Mouse (Mus musculus): ENCODE results near the gene Slc16a10.
A peak's percentile ranks its signal among the peaks of the same experiment; 100 is the strongest.
"Not testable (repeated sequence)": the region's sequence is repeated elsewhere in the genome, so short reads cannot be mapped to it uniquely, and the experiment has no call there.

The Slc16a10 gene

DNA sequence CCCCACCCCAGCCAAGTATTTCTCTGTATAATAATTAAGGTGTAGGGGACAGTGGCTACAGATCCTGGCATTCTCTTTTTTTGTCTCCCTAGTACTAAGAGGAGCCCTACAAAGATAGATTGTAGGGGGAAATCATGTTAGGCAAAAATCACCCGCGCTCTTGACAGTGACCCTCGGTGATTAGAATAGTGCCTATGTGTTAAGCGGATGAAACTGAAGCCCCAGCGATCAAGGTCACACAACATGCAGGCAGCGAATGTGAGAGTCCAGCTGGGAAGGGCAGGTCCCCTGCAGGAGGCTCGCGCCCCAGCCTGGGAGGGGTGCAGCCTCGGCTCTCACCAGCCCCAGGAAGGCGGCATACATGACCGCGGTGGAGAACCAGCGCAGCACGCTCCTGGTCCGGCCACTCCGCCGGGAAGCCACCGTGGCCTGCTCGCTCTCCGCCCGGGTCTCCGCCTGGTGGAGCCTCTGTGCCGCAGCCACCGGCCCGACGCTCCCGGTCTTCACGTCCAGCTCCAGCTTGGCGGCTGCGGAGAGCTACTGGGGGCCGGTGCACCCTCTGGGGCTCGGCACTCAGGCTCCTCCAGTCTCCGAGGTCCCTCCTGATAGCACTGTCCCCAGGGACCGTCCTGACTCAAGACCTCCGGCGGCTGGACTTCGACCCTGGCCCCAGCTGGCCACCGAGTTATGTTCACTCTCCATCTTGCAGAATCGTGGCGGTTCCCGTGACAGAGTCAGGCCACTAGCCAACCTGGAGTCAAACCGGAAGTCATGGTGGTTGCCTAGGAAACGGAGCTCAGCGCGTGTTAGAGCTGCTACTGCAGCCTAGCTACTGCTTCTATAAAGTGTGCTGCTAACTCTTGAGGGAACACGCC is 117.3 kb downstream of the Slc16a10 start, which contains the start of gene Mfsd4b1:
TSS of gene Mfsd4b1 (minus strand) at position 715 of the 875 bp plus-strand sequence.
- DNase-seq (ENCODE audit: low read depth), result peak; percentile 27

DNA sequence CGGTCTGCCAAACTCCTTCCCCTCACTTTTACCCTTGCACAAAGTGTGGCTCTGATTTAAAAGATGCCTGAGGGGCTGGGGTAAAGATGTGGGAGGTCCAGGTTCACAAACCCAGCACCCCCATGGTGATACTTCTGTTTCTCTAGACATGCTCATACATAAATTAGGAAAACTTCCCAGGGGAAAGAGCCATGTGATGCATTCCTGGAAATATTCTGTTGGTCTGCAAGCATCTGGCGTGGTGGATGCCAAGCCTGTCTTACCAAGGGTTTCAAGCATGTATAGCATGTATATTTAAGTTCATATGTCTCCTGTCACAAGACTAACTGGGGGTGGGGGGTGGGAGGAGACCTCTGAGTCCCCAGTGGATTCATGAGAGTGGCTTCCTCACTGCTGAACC is 121.7 kb downstream of the Slc16a10 start:
- DNase-seq (ENCODE audit: low read depth), result no peak

DNA sequence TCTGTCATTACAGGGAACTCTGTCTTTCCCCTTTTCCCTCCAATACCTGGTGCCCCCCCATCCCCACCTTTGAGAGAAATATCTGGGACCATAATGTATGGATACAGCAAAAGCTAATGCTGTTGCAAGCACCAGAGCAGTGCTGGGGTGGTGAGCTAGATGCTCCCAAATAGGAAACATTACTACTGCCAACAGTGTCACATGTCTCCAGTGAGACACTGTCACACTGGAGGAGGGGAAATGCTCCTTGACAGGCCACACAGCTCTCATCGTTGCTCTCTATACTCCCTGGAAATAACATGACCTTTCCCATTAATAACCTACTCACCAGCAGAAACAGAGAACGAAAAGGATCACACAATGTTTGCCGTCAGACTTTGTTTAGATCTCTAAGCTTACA is 122.6 kb downstream of the Slc16a10 start:
- no peak for DNase-seq (ENCODE audit: low read depth)

DNA sequence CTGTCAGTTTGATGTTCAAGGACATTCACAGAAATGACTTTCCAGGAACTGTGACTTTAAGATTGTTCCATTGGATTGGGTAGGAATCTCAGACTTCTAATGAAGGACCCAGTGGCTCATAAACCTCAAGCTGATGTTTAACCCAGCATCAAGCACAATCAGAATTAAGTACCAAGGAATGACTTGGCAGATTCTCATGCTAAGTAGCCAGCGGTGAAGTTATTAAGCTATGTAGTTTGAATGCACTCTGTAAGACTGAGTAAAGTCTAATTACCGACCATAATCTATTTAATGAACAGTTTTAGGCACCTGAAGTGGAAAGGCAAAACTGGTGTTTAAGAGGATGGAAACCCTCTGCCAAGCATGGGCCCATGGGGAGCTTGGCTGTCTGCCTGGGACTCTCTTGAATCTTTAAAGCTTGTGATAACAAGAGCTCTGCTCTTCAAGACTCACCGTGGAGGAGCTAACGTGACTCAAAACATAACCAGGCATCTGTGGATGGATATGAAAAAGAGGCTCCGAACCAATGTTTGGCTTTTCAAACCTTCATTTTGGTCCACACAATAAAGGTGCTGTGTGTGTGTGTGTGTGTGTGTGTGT is 123.7 kb downstream of the Slc16a10 start:
- no peak for DNase-seq (ENCODE audit: low read depth)

DNA sequence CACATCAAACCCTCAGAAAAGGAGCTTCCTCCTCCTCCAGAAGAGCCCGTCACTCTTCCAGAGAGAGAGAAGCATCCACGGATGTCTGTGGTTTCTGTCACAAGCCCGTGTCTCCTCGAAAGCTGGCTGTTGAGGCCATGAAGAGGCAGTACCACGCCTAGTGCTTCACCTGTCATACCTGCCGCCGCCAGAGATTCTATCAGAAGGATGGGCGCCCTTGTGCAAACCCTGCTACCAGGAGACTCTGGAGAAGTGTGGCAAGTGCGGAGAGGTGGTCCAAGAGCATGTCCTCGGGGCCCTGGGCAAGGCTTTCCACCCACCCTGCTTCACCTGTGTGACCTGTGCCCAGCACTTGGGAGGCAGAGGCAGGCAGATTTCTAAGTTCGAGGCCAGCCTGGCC is 132.5 kb downstream of the Slc16a10 start:
- DNase-seq (ENCODE audit: low read depth), result no peak

DNA sequence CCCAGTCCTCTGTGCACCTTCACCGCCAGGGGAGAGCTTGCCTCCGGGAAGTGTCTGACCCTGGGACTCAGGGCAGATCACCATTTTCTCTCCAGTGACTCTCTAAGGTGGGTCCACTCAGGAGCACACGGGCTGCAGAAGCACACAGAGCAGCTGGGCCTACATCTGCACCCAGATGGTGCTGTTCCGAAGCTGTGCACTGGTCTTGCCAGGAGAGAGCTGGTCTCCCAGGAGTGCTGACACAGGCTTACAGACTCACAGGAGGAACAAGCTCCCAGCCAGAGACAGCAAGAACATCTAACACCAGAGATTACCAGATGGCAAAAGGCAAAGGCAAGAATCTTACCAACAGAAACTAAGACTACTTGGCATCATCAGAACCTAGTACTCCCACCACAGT is 133.2 kb downstream of the Slc16a10 start:
- not testable (repeated sequence) for DNase-seq (ENCODE audit: low read depth)

DNA sequence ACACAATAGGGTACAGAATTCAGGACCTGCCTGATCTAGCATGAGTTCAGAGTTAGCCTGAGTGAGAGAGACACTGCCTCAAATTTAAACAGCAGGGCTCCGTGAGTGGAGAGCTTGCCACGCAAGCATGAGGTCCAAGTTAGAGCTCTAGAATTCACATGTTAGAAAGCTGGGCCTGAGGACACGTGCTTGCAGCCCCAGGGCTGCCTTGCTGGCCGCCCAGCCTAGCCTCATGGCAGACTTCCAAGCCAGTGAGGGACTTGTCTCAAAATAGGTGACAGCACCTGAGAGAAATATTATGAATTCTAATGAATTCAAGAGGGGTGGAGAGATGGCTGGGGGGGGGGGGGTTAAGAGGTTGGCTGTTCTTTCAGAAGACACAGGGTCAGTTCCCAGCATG is 134.1 kb downstream of the Slc16a10 start:
- no peak for DNase-seq (ENCODE audit: low read depth)

DNA sequence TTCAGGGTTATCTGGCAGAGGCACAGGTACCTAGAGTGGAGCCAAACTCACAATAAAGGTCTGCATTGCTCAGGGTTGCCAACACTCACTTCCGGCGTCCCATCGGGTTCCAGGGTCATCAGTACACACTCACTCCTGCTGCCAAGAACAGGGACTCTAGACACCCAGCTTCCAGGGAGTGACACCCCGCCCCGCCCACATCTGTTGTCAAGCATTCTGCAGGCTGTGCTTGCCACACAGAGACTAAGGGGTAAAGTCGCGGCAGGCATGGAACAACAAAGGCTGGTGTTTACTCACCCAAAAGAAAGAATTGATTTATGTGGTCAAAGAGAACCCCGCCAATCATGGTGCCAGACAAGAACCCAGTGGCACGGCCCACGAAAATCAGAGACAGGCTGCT is 135.1 kb downstream of the Slc16a10 start:
- no peak for DNase-seq (ENCODE audit: low read depth)

DNA sequence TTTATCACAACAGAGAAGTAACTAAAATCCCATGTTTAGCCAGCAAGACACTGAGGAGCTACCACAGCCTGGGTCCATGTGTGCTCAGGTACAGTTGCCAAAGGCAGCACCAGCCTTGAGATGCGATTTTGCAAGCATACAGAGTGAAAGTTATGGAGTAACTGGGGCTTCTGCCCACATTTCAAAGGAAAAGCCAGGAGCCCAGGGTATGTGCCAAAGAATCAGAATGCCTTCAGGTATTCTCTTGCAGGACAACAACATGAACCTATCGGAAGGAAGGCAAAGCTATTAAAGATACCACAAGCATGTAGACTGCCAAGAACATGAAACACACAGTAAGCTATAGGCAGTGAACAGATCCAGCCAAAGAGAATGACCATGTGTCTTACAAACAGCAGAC is 141.3 kb downstream of the Slc16a10 start:
- DNase-seq (ENCODE audit: low read depth), result no peak

DNA sequence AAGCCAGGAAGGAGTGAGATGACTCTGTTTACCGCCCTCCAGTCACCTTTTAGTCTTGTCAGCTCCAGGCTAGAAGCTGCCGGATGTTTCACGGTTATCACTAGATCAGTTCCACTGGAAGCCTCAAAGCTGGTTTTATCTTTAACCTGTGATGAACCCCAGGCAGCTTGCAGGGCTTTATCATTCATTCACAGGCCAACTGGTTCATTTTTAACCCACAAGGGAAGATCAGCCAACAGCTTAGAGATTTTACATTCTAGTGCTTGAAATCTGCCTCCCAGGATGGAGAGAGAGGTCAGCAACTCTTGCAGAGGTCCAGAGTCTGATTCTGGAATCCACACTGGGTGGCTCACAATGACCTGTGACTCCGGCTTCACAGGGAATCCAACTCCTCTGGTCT is 150.9 kb downstream of the Slc16a10 start:
- DNase-seq (ENCODE audit: low read depth), result peak; percentile 34

DNA sequence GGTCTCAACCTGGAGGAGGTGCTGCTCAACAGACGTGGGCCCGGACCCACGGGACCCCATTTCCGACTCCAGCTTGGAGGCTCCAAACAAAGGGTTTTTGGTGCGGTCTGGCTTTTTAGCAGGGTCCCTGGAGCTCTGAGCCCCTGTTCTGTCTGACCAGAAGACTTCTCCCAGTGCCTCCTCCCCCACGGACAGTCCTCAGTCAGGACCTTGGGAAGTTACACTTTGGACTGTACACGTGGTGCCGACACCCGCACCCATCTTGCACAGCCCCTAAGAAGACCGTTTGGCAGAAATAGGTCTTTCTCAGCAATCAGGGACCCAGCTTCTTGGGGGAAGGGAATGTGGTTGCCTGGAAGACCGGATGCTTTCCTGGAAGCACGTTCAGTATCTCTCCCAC is 155.6 kb downstream of the Slc16a10 start, which contains the start of gene Mfsd4b5:
TSS of gene Mfsd4b5 (minus strand) at position 181 of the 400 bp plus-strand sequence.
- no peak for DNase-seq (ENCODE audit: low read depth)
